Mouse (Mus musculus) spleen, embryonic (tissue): ENCODE measurements around the gene Vamp3.

Experiments used
- CTCF ChIA-PET: fragments of 350-600 bp; sonication (Branson Sonifier 250); formaldehyde crosslinking; loops from one replicate; lab custom pipeline; 2022; lab: Charles Lee

The Vamp3 gene

DNA sequence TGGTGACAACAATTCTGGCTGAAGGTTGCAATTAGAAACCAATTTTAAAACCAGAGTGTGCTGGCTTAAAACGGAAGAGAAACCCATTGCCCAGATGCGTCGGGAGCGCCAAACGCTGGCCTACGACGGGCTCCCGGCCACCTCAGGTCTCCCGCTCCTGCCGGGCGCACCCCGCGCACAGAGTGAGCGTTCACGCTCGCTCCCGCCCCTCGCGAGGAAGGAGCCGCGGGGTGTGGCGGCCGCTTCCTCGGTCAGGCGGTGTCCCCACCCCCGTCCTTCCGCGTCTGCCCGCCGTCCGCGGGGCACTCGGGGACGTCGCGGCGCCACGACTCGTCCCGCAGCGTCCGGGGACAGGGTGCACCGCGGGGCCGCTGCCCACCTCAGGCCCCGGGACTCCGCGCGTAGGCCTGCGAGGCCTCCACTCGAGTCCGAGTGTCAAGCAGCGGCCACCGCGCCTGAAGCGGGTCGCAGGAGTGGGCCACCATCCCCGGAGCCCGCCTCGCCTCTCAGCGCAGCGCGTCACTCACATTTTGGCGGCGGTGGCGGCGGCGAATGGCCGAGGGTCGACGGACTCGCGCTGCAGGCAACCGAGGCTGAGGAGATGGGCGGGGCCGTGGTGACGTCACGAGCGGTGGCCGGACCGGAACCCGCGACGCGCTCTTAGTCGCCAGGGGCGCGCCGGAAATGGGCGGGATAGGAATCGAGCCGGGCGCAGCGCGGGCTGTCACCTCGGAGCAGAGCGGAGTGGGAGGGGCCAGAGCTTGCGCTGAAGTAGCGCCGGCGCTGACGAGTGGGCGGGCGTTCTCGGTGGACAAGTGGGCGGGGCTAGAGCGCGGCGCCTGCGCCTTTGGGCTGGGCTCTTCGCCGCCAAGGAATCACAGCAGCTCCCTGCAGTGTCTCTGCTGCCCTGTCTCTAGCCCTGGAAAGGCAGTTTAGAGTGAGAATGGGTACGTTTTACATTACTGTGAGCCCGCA, at the start of gene Vamp3:
Vamp3 (minus strand) TSS at position 617 of the 975 bp plus-strand sequence.
- CTCF ChIA-PET: no interaction called here

DNA sequence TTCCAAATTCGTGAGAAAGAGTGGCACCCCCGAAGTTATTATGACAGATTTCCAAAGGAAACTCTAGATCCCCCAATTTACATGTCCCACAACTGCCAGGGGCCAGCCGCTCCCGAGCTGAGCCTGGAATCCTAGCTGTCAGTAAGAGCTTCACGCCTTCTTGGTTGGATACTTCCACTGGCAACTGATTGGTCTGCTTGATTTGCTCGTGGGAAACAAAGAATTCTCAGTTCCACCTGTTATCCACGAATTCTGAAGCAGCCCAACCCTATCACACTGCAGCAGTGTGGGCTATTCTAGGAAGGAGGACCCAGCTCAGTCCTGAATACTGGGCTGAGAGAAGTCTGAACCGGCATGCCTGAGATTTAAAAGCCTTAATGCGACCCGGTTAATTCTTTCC, 48.7 kb upstream of the Vamp3 start:
- CTCF ChIA-PET: no interaction called here

DNA sequence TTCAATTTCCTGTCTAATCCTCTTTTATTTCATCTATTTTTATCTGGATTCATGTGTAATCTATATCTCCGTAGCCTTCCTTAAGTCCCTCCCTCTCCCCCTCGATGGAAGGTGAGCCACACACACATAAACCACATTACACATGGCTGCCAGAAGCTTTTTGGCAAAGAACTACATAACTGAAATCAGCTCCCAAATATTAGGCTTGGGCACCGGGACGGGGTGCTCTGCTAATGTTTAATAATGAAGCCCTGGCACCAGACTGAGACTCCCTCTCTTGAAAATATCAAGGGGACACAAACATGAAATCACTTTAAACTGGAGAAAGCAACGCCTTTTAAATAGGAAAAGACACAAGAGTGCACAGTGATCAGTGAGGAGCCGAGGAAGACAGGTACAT, 48.1 kb upstream of the Vamp3 start:
- CTCF ChIA-PET: no interaction called here

DNA sequence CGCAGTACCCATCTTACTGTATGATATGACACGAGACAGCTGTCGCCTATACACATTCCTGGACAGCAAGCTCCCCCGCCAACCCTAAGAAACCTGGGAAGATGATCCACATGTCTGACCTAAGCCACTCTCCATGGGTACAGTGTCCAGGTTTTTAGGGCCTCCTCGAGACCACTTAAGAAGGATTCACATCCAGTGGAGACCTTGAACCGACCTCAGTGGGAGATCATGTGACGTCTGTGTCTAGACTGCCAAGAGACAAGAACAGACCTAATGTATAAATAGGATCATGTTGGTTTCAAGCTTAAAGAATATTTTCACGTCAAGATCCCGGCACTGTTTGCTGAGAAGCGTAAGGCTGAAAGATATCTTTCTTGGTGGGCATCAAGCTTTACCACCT, 46.4 kb upstream of the Vamp3 start:
- CTCF ChIA-PET: no interaction called here

DNA sequence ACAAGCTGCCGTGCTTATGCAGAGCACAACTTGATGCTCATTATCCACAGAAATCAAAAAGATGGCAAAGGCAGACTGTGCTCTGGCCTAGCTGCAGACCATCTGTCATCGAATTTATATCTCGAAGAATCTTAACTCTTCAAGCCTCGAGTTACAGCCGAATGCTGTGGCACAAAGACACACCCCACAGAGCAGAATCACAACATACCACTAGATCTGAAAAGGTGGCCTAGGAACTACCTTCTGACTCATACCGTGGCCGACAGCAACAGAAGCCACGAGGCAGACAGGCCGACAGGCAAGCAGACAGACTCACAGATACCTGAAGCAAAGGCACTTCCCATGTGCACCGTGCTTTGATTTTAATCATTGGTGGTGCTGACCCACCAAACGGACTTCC, 45.9 kb upstream of the Vamp3 start:
- CTCF ChIA-PET: interaction anchor here (0.6 kb wide), 1 partner anchor 1052 kb away, joined by 12 read pairs; no protein-coding TSS in a partner anchor

DNA sequence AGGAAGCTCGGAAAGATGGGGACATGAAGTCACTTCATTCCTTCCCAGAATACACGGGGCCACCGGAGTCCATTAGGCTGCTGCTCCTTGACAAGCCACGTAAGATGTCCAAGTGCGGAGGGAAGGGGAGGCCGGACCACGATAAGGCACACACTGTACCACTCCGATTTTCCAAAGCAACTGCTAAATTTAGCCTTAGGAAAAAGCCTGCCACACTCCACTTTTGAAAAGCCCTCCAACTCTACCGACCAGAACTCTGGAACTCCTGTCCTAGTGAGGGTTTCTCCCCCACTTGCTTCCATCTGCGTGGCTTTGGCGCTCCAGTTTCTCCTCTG, 39.3 kb upstream of the Vamp3 start:
- CTCF ChIA-PET: no interaction called here

DNA sequence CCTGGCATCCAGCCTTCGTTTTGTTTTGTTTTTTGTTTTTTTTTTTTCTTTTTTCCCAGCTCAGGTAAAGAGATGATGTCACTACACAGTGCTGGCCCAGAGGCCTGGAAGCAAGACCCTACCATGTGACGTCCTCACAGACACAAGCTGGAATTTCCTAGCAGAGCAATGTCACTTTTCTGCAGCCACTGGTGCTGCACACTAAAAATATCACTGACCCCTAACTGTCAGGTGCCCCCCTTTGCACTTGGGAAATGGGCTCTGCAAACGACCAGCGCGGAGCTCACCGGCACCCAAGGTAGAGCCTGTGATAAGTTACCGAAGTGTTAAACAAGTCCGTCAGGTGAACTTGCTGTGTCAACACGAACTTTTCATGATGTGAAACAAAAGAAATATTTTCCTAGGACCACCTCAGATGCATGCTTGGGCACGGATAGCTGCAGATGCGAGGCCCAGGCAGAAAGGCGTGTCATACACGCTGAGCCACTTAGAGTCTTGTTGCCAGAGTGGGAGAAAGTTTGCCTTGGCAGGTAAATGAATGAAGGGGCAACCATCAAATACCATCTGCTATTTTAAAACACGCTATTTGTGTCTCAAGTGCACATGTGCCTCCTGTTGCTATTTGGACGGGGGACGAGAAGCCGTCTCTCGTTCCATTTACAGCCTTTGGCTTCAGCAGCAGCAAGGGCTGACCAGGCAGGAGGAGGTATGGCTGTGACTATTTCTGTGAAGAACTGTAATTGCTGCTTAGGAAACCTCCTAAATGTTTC, 38.8 kb upstream of the Vamp3 start:
- CTCF ChIA-PET: no interaction called here

DNA sequence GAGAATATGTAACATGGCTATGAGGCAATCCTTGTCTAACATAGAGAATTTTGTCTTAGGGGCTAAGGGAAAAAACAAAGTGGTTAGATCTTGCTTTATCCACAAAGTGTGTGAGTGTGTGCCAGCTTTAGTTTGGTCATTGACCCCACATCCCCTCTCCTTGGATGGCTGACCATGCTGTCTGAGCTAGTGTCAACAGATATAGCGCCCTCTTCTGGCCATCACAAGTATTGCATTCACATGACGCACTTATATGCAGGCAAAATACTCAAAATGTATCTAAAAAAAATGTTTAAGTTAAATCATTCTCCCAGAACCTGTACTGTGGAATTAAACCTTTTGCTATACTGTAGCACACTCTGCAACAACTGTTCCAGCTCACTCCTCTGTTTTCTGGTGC, 37.4 kb upstream of the Vamp3 start:
- CTCF ChIA-PET: no interaction called here

DNA sequence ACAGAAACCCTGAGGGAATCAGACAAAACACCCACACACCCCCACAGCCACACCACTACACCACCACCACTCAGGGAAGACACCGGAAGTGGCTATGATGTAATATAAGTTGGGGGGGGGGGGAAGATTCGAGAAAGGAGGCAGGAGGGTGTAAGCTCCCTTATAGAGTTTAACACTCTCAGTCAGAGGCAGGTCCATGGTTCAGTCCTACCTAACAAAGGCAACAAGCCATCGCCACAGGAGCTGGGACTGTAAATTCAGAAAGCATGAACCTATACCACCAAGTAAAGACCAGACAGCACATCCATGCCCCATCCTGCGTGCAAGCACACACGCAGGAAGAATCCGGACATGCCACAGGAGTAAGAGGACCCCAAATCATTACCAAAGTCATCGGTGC, 31.5 kb upstream of the Vamp3 start, which contains the start of gene Gm13090:
Gm13090 (plus strand) TSS at position 301 of the 400 bp plus-strand sequence.
- CTCF ChIA-PET: no interaction called here

DNA sequence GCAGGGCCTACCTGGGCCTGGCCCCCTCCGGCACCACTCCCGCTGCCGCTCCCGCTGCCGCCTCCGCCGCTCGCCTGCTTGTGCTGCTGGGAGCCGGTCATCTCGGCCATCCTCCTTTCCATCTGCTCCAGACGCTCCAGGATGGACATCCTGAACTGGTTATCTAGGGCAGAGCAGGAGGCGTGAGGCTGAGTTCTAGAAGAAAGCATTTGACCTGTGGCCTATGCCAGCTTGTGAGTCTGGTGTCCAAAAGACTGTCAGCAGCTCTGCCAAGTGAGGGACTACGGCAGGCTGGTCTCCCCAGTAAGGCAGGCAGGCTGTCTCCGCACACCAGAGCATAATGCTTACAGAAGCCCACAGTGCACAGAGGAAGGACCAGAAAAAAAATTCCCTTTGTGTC, 31.1 kb upstream of the Vamp3 start:
- CTCF ChIA-PET: no interaction called here

DNA sequence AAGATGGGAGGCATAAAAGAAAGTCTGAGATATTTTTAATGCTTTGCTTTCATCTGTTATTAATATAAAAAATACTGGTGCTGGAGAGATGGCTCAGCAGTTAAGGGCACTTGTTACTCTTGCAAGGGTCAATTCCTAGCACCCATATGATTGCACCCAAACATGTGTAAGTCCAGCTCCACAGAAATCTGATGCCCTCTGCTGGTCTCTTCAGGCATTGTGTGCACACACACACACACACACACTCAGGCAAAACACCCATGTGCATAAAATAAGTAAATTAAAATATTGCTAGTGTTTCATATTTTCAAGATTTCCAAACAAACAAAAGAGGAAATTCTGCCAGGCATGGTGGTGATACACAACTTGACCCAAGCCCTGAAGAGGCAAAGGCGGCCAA, 29.6 kb upstream of the Vamp3 start:
- CTCF ChIA-PET: no interaction called here

DNA sequence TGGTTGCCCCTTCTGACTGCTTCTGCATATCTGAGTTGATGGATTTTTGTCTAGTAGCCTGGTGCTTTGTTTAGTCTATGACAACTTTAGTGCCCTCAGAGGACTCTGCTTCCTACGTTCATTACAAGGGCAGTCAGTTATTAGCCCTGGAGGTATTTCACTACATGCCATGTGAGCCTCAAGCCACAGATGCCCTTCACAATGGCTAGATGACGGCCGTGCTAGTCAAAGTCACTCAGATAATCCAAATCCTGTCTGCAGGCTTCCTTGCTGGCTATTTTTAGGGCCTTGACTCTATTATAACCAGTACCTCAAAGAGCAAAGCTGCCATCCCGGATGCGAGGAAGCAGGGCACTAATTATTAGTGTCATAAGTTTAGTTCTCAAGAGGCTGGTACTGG, 25.3 kb upstream of the Vamp3 start:
- CTCF ChIA-PET: no interaction called here

DNA sequence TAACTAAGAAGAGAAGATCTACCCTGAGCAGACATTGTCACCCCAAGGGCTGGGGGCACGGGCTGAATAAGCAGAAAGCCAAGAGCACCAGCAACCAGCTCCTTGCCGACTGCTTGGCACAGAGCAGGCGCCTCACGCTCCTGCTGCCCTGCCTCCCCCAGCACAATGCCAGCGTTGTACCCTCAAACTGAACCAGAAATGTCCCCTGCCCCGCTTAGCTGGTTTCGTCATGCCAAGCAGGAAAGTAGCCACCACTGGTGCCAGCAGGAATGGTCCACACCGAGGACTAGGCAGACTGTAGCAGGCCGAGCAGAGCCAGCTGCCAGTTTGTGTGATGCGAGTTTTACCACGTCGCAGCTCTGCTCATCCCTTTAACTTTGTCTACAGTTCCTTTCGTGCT, 24.2 kb upstream of the Vamp3 start:
- CTCF ChIA-PET: no interaction called here

DNA sequence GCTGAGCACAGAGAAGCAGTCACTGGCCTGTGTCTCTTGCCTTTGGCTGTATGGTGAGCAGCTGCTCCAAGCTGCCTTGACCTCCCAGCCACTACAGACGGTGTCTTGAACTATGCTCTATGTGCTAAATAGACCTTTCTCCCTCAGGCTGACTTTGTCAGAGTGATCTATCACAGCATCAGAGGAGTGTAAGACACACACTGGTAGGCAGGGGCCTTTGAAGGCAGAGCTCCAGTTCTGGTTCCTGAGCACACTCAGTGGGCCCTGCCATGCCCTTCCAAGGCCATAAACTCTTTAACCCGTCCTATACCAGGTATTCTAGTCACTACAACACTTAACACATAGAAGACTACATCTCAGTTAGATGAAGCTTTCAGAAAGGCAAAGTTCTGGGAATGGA, 23.6 kb upstream of the Vamp3 start:
- CTCF ChIA-PET: no interaction called here

DNA sequence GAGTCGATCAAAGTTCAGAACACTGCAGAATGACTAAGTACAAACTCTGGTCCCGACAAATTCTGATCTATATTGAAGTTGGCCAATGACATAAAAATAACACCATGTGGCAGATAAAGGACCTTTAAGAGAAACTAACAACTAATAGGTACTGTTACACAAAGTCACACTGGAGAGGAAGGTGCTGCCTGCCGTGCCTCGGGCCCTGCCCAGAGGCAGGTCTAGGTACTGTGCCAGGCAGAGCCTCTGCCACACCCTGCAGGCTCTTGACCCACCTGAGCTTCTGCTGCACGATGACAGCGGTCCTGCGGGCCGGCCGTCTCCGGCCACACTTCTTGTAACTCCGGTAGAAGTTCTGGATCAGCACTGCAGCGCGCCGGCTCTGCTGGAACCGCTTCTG, 17.1 kb upstream of the Vamp3 start:
- CTCF ChIA-PET: no interaction called here

DNA sequence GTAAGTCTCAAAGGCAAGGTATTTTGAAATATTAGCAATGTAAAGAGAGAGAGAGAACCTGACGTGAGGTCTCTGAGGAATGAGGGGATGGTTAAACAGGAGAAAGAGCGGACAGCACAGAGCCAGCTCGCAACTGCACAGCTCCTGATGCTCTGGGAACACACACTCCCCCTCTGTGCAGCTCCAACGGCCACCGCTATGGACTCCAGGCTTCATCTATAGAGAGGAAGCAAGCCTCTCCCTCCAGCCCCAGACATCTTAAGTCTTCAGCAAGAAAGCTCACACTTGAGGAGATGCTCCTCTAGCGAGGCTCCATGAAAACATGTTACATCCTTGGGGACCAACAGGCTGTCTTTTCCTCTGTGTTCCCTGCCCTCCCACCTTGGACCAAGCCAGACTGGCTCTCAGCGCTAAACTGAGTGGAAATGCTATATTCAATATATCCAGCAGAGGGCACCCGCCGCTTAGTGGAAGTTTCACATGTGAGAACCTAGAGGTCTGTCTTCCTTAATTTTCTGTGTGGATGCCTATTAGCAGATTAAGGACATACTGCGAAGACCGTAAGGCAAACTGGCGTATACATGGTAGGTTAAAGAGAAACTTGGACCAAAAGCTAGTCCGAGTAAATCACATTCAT, 15.5 kb upstream of the Vamp3 start:
- CTCF ChIA-PET: no interaction called here

DNA sequence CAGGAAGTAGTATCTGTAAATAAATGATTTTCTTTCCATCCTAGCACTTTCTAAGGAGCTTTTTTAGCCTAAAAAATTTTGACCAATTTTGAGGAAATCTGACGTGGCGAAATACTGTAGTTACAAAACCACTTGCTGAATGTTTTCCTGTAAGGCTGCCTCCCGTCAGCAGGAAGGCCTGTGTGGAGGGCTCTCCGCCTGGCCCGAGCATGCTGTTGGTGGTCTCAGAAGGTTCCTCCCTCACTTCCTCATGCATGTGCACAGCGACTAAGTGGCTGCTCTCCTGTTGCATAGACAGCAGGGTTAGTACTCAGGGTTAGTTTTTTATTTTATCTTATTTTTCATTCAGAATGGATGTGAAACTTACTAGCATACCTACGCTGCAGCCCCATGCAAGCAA, 13.2 kb upstream of the Vamp3 start:
- CTCF ChIA-PET: no interaction called here

DNA sequence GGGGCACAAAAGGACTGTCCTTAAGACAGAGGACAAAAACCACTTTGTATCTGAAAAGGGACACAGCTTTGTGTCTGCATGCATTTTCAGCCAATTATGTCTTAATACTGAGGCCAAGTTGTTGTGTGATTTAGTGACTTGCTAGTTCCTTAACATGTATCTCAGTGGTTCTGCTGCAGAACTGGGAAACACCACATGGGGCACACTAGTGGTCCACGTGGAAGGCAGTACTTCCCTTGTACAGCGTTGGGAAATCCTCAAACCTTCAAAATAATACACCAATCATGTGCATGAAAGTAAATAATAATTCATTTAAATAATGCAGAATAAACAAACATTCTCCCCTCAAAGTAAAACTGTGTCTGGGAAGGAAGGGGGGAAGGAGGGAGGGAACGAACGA, 11.0 kb upstream of the Vamp3 start:
- CTCF ChIA-PET: no interaction called here

DNA sequence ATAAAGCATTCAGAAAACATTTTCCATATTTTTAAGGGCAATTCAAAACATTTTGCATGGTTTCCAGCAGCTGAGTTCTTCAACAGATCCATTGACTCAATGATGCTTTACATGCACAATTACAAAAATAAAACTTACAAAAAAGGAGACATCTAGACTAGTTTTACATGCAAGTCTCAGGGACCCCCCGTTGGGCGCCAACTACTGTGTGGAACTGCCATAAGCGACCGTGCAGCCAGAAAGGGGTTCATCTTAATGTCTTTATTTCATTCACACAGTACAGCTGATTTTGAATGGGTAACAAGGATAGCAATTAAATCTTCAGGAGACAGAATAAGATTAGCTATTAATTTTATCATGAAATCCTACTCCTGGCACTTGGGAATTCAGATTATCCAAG, 1.8 kb upstream of the Vamp3 start:
- CTCF ChIA-PET: interaction anchor here (0.7 kb wide), 1 partner anchor 764 kb away, joined by 12 read pairs; no protein-coding TSS in a partner anchor

DNA sequence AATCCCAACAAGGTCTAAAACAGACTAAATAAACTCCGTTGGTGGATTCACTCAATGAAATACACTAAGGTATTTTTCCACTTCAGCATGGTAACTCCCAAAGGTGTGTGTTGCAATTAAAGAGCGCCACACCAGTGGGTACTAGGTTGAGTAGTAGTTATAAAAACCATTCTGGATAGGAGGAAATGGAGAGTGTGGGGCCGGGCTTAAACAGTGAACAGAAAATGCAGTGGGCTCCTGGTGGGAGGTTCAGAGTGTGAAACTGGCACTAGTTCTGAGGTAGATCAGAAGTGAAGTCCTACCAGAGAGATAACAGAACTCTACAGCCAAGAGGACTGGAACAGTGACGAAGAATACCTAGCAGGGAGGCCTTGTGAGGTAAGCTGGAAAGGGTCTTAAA, 871 bp upstream of the Vamp3 start:
- CTCF ChIA-PET: no interaction called here

DNA sequence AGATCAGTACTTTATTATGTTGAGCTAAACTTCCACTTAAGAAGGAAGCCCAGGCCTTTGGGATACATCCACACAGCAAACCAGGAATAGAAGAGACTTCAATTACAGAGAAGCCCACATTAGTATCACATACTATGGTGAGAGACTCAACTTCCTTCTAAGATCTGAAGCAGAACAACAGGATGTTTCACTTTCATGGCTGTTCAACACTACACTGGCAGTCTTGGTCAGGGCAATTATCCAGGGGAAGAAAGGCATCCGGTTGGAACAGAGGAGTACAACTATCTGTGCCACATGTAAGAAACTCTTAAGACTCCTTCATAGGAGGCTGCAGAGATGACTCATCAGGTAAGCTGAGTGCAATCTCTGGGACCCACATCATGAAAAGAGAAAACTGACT, 6.6 kb downstream of the Vamp3 start:
- CTCF ChIA-PET: no interaction called here

DNA sequence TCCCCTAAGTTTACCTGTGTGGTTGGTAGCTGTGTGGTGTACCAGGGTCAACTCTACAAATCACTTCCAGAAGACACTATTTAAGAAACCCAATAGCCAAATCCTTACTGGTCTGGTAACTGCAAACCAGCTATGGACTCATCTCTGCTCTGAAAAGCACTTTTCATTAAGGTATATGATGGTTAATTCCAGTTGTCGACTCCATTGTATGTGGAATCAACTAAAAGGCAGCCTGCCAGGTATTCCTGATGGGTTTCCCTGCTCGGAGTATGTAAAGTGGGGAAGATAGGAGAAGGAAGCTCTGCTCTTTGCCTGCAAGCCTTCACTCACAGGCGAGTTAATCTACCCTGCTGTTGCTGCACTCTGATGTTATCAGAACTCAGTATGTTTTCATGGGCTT, 11.2 kb downstream of the Vamp3 start:
- CTCF ChIA-PET: no interaction called here
